Mouse (Mus musculus): ENCODE measurements around the gene Shc3.

DNA sequence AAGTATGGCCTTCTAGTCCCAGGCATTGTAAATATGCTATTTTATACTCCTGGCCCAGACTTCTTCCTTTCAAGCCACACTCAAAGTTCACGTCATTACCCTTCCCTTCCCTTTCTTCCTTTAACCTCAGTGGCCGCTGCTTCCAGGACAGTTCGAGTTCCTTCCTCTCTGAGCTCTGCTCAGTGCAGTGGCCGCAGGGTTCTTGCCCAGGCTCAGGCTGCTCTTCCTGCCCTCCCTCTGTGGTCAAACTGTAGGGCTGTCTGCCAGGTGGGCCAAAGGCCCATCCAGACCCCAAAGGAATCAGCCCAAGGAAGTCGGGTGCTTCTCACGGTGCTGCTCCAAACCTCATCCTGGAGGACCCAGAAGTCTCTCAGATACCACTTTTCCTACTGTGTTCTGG is 151.4 kb downstream of the Shc3 start:
- no peak for TF ChIP-seq CTCF (IDR thresholded peaks at IDR 0.05; ENCODE audit: borderline replicate concordance, extremely low read depth, insufficient read depth, insufficient read length)
- no peak for TF ChIP-seq POLR2A (IDR thresholded peaks at IDR 0.05; ENCODE audit: borderline replicate concordance, extremely low read depth, insufficient read depth, insufficient read length, poor library complexity, severe bottlenecking)
